Mouse (Mus musculus): ENCODE measurements around the gene Plaa. TPM values are rescaled to one million over a fixed set of nuclear protein-coding genes. Genes with fewer than 3 reads are reported as not detected.

Gene Plaa
- polyA plus RNA-seq (2017; shearing (Covaris generic)) = 10 to 100 TPM; 70.4 to 76.3 TPM

GRCm38 (mm10) chr4:94603031-94603629, at the start of gene Plaa:
Gene Plaa (minus strand): TSS chr4:94603244.

GRCm38 (mm10) chr4:94649920-94650319, 46.9 kb upstream of the Plaa start, which contains the start of gene Lrrc19:
Gene Lrrc19 (minus strand): TSS chr4:94650144.

GRCm38 (mm10) chr4:94613972-94614626, 11.1 kb upstream of the Plaa start, which contains the start of gene Ift74:
Gene Ift74 (plus strand): TSS chr4:94614491.

GRCm38 (mm10) chr4:94556265-94557054, 46.6 kb downstream of the Plaa start, which contains the start of the genes Gm10306 and Caap1:
Gene Gm10306 (plus strand): TSS chr4:94556546.
Gene Caap1 (minus strand): TSS chr4:94556796.

Other genes with a start within 250 kb of the Plaa start
- gene Gm10306, start 46.7 kb downstream of the Plaa start, polyA plus RNA-seq (2017; shearing (Covaris generic)) = not detected
- 10 to 100 TPM; 23.4 to 29.2 TPM for gene Caap1, start 46.4 kb downstream of the Plaa start, polyA plus RNA-seq (2017; shearing (Covaris generic))
- 1 to 10 TPM; 4.1 to 4.5 TPM for gene Ift74, start 11.2 kb upstream of the Plaa start, polyA plus RNA-seq (2017; shearing (Covaris generic))
- under 1 TPM in 1 of 2 experiments, not detected in 1; 0.39 TPM for gene Lrrc19, start 46.9 kb upstream of the Plaa start, polyA plus RNA-seq (2017; shearing (Covaris generic))
- gene Tek, start 136.0 kb upstream of the Plaa start, polyA plus RNA-seq (2017; shearing (Covaris generic)) = under 1 TPM in 1 of 2 experiments, not detected in 1; 0.22 TPM

All from inflammation-experienced regulatory T-cells (primary cell).